Mouse (Mus musculus) neural tube, embryonic 15.5 days (tissue): ENCODE measurements at regions not wholly inside any gene's neighbourhood (a gene's known extent, or its start where the extent isn't known, plus 50 kb on each side); places are given as distances from the start of the nearest gene placed in this dataset.
A peak's percentile ranks its signal among the peaks of the same experiment; 100 is the strongest.
"Not testable (repeated sequence)": the region's sequence is repeated elsewhere in the genome, so short reads cannot be mapped to it uniquely, and the experiment has no call there.

Experiments used
- ATAC-seq: fragments of 200-750 bp; cut with Nextera tagmentation; 2 replicates; pipeline ENCODE4 v1.8.0; 2017; ENCODE audit warnings: mild to moderate bottlenecking, moderate TSS enrichment, moderate library complexity; ENCODE audit not compliant: low FRiP score
- H3K27ac ChIP-seq: fragments of 300-500 bp; sonication (generic); replicated peaks from 2 replicates; pipeline ENCODE4 v1.5.1; 2015; ENCODE audit warnings: mild to moderate bottlenecking, inconsistent platforms
- H3K27me3 ChIP-seq: fragments of 300-500 bp; sonication (generic); replicated peaks from 2 replicates; pipeline ENCODE4 v1.6.1; 2015; ENCODE audit warnings: inconsistent platforms
- H3K36me3 ChIP-seq: fragments of 300-500 bp; sonication (generic); 2 replicates; pipeline ENCODE4 v1.6.1; 2015; ENCODE audit warnings: inconsistent platforms
- H3K4me1 ChIP-seq: fragments of 300-500 bp; sonication (generic); 2 replicates; pipeline ENCODE4 v1.6.1; 2015; ENCODE audit warnings: inconsistent platforms
- H3K4me2 ChIP-seq: fragments of 300-500 bp; sonication (generic); 2 replicates; pipeline ENCODE4 v1.6.1; 2015; ENCODE audit warnings: inconsistent platforms, mild to moderate bottlenecking, moderate library complexity
- H3K4me3 ChIP-seq: fragments of 300-500 bp; sonication (generic); replicated peaks from 2 replicates; pipeline ENCODE4 v1.5.1; 2015; ENCODE audit warnings: mild to moderate bottlenecking, inconsistent platforms
- H3K9ac ChIP-seq: fragments of 300-500 bp; sonication (generic); replicated peaks from 2 replicates; pipeline ENCODE4 v1.6.1; 2015; ENCODE audit warnings: mild to moderate bottlenecking, inconsistent platforms
- H3K9me3 ChIP-seq: fragments of 300-500 bp; sonication (generic); replicated peaks from 2 replicates; pipeline ENCODE4 v1.6.1; 2016; ENCODE audit warnings: inconsistent platforms
- whole genome bisulfite sequencing: fragments of 180-500 bp; shearing (Covaris S2); methylation state at CpG from one replicate; pipeline ENCODE4 v1.1.7; 2015; ENCODE audit warnings: mixed read lengths; 5-methylcytosine and 5-hydroxymethylcytosine counted together

DNA sequence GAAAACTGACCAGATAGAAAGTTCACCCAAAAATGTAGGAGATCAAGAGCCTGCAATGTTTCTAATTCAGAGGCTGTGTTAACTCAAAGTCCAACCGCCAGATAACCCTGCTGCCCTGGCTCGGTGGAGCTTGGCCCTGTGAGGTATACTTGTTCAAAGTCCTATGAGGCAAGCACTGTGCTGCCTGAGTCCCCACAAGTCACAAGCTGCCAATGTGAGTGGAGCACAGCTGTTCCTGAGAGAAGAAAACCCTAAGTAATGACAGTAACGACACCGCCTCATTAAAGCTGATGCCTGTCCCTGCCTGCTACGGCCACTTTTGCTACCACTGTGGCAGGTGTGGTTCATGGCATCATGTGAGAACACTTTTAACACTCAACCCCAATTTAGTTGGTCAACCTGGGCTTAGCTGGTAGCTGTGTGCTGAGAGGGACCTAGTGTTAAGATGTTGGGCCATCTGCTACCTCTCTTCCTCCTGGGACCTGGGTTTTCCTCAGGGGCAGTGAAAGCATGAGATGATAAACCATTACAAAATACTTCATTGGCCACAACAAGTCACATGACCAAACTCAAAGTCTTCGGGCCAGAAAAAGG, 178.2 kb upstream of the Afdn start:
- H3K4me1 ChIP-seq: 0 out of 2 replicates have a peak, but pooled peaks cover 6% of the 10 kb centered on the region
- no peaks in the 10 kb centered on the region for H3K27me3 ChIP-seq
- H3K27ac ChIP-seq: no peak overlapping the region
- ATAC-seq: no peak
- no peak overlapping the region for H3K4me3 ChIP-seq
- H3K9me3 ChIP-seq: no peaks in the 10 kb centered on the region
- H3K9ac ChIP-seq: no peak overlapping the region
- no peaks in the 10 kb centered on the region for H3K36me3 ChIP-seq
- no peak overlapping the region for H3K4me2 ChIP-seq
- 72% methylated on average over 6 of the region's 6 CpGs for WGBS

GRCm38 (mm10) chr17:13583475-13584233, 176.7 kb upstream of the Afdn start:
- Histone ChIP-seq H3K9me3 (no peaks in the 10 kb centered on the region), H3K4me1 (0 out of 2 replicates have a peak, but pooled peaks cover 6% of the 10 kb centered on the region), H3K4me3 (no peak overlapping the region), H3K36me3 (no peaks in the 10 kb centered on the region), H3K4me2 (no peak overlapping the region), H3K27me3 (no peaks in the 10 kb centered on the region), H3K9ac (no peak overlapping the region), H3K27ac (no peak overlapping the region)
- ATAC-seq: peak; percentile 66
- 47% methylated on average over 9 of the region's 9 CpGs for WGBS

DNA sequence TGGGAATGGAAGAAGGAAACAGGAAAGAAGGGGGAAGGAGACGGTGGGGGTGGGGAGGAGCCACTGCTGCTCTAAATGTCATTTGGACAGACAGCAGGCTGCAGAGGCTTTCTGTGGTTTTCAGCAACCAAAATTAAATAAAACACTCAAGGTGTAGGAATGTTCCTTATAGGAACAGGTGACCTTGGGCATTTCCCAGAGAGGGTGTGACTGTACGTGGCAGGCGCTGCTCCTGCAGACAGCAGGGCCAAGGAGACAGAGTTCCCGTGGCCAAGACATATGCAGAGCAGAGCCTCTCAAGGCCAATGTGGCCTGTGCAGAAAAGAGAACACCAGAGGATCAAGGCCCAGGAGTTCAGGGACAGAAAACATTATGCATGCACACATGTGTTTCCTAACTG, 175.9 kb upstream of the Afdn start:
- Histone ChIP-seq H3K27me3 (no peaks in the 10 kb centered on the region), H3K27ac (no peak overlapping the region), H3K9me3 (no peaks in the 10 kb centered on the region), H3K9ac (no peak overlapping the region), H3K4me2 (no peak overlapping the region), H3K36me3 (no peaks in the 10 kb centered on the region), H3K4me3 (no peak overlapping the region), H3K4me1 (0 out of 2 replicates have a peak, but pooled peaks cover 6% of the 10 kb centered on the region)
- ATAC-seq: no peak
- WGBS: 85% methylated on average over 4 of the region's 4 CpGs

- H3K4me2 ChIP-seq, H3K36me3 ChIP-seq, H3K9me3 ChIP-seq, H3K9ac ChIP-seq, H3K4me1 ChIP-seq, H3K27me3 ChIP-seq, ATAC-seq, H3K27ac ChIP-seq, H3K4me3 ChIP-seq: not testable (repeated sequence)
- 83% methylated on average over 1 of the region's 1 CpGs for WGBS
Observed at GRCm38 (mm10) chr17:13590240-13590837, 170.0 kb upstream of the Afdn start.
